Mouse (Mus musculus): ENCODE measurements around the gene Reln.

GRCm38 (mm10) chr5:21936096-21936495 is 408.4 kb downstream of the Reln start:
- TF ChIP-seq CTCF (IDR thresholded peaks at IDR 0.05; ENCODE audit: borderline replicate concordance, insufficient read depth, low read length) (no peak), POLR2A (IDR thresholded peaks at IDR 0.05; ENCODE audit: low read depth, low read length) (no peak)
